Mouse (Mus musculus): ENCODE measurements around the gene Fam198a. TPM values are rescaled to one million over a fixed set of nuclear protein-coding genes. Genes with fewer than 3 reads are reported as not detected.

Gene Fam198a
- total and polyA plus RNA-seq, 3 experiments = 0.12 to 0.26 TPM; not detected in 1

DNA sequence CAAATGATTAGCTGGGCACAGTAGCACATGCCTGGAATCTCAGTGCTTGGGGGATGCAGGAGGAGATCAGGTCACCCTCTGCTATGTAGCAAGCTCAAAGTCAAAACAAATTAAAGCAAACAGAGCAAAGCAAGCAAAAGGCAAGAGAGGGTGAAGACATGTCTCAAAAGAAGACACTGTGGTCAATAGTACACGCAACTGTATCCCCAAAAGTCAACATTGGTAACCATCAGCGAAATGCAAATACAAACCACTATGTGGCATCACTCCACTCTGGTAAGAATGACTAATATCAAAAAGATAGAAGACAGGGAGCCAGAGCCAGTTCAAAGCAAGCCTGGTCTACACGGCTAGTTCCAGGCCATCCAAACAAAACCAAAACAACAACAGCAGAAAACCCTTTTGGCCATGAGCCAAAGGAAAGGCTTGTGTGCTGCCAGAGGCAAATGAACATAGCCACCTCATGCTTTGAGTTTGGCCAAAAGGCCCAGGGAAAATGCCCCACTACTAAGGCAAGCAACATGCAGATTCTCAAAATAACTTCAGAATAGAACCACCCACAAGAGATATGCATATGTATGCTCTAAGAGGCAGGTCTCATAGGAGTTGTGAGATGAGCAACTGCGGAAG lies 45.1 kb upstream of the Fam198a start:
- no peak for DNase-seq (ENCODE audit: low read depth, low spot score)
- TF ChIP-seq USF2 (IDR thresholded peaks at IDR 0.05; ENCODE audit: borderline replicate concordance in 1 of 2, insufficient read depth in 1 of 2, low read depth in 1 of 2, low read length in 2 of 2) (no peak), UBTF (IDR thresholded peaks at IDR 0.05; ENCODE audit: borderline replicate concordance, insufficient read depth, low read depth, low read length) (no peak), RCOR1 (IDR thresholded peaks at IDR 0.05; ENCODE audit: low read depth, low read length) (no peak), GABPA (IDR thresholded peaks at IDR 0.05; ENCODE audit: low read depth, low read length) (no peak), NELFE (IDR thresholded peaks at IDR 0.05; ENCODE audit: low read depth, low read length) (no peak), MAFK (IDR thresholded peaks at IDR 0.05; ENCODE audit: borderline replicate concordance, low read depth, low read length) (no peak), CHD2 (IDR thresholded peaks at IDR 0.05; ENCODE audit: low read length) (no peak), NRF1 (IDR thresholded peaks at IDR 0.05; ENCODE audit: insufficient read depth, low read depth, low read length, poor library complexity, severe bottlenecking) (no peak), MAZ (IDR thresholded peaks at IDR 0.05; ENCODE audit: low read depth, low read length) (no peak), ETS1 (IDR thresholded peaks at IDR 0.05; ENCODE audit: low read depth, low read length) (no peak), MAX (IDR thresholded peaks at IDR 0.05; ENCODE audit: low read length) (no peak), E2F4 (IDR thresholded peaks at IDR 0.05; ENCODE audit: borderline replicate concordance, low read depth, low read length) (no peak), TAL1 (IDR thresholded peaks at IDR 0.05; ENCODE audit: low read length) (no peak), CTCF (IDR thresholded peaks at IDR 0.05 in 2 of 3, conservative IDR thresholded peaks at IDR 0.05 in 1 of 3; ENCODE audit: control insufficient read depth in 1 of 3, insufficient read depth in 1 of 3, low read depth in 2 of 3, low read length in 3 of 3, poor library complexity in 1 of 3, severe bottlenecking in 1 of 3) (no peak), BHLHE40 (IDR thresholded peaks at IDR 0.05; ENCODE audit: borderline replicate concordance, low read depth, low read length) (no peak), MXI1 (IDR thresholded peaks at IDR 0.05; ENCODE audit: low read depth, low read length) (no peak), ELF1 (IDR thresholded peaks at IDR 0.05; ENCODE audit: low read depth, low read length) (no peak), MYB (IDR thresholded peaks at IDR 0.05; ENCODE audit: low read depth, low read length) (no peak)
- Histone ChIP-seq H3K4me1 (ENCODE audit: control insufficient read depth in 1 of 2, insufficient read depth in 2 of 2, low read length in 2 of 2) (no peaks in the 10 kb centered on the region), H3K9ac (ENCODE audit: control insufficient read depth, low read depth, low read length, poor library complexity, severe bottlenecking) (no peak overlapping the region), H3K9me3 (replicated peaks; ENCODE audit: insufficient read depth, low read length) (no peaks in the 10 kb centered on the region), H3K36me3 (ENCODE audit: control insufficient read depth in 1 of 2, insufficient read depth in 2 of 2, low read length in 2 of 2) (no peaks in the 10 kb centered on the region), H3K79me2 (ENCODE audit: control insufficient read depth, insufficient read depth, low read length, poor library complexity) (no peaks in the 10 kb centered on the region; the same call in 1 of the 2 replicates), H3K4me3 (ENCODE audit: control insufficient read depth in 1 of 2, insufficient read depth in 1 of 2, low read depth in 2 of 2, low read length in 2 of 2) (no peak overlapping the region), H3K27me3 (ENCODE audit: control insufficient read depth in 1 of 2, insufficient read depth in 2 of 2, low read length in 2 of 2) (peaks cover 0 to 2% of the 10 kb centered on the region in 2 experiments; a peak in 1 of 4 replicates), H3K27ac (ENCODE audit: control insufficient read depth, low read depth, low read length) (no peak overlapping the region)

- Histone ChIP-seq H3K4me1 (ENCODE audit: control insufficient read depth in 1 of 2, insufficient read depth in 2 of 2, low read length in 2 of 2) (no peaks in the 10 kb centered on the region), H3K9me3 (replicated peaks; ENCODE audit: insufficient read depth, low read length) (no peaks in the 10 kb centered on the region), H3K79me2 (ENCODE audit: control insufficient read depth, insufficient read depth, low read length, poor library complexity) (no peaks in the 10 kb centered on the region; the same call in 1 of the 2 replicates), H3K9ac (ENCODE audit: control insufficient read depth, low read depth, low read length, poor library complexity, severe bottlenecking) (no peak overlapping the region), H3K27me3 (ENCODE audit: control insufficient read depth in 1 of 2, insufficient read depth in 2 of 2, low read length in 2 of 2) (peaks cover 0 to 2% of the 10 kb centered on the region in 2 experiments; a peak in 1 of 4 replicates), H3K36me3 (ENCODE audit: control insufficient read depth in 1 of 2, insufficient read depth in 2 of 2, low read length in 2 of 2) (no peaks in the 10 kb centered on the region), H3K27ac (ENCODE audit: control insufficient read depth, low read depth, low read length) (no peak overlapping the region), H3K4me3 (ENCODE audit: control insufficient read depth in 1 of 2, insufficient read depth in 1 of 2, low read depth in 2 of 2, low read length in 2 of 2) (no peak overlapping the region)
- DNase-seq (ENCODE audit: low read depth, low spot score) = no peak
- TF ChIP-seq MYC (IDR thresholded peaks at IDR 0.05; ENCODE audit: low read depth, low read length) = no peak
- no peak for TF ChIP-seq GABPA (IDR thresholded peaks at IDR 0.05; ENCODE audit: low read depth, low read length)
- no peak for TF ChIP-seq POLR2A (IDR thresholded peaks at IDR 0.05; ENCODE audit: control insufficient read depth in 1 of 2, insufficient read depth in 1 of 2, low read depth in 1 of 2, low read length in 2 of 2, poor library complexity in 1 of 2)
- no peak for TF ChIP-seq NELFE (IDR thresholded peaks at IDR 0.05; ENCODE audit: low read depth, low read length)
- no peak for TF ChIP-seq POLR2AphosphoS2 (IDR thresholded peaks at IDR 0.05; ENCODE audit: low read length)
- no peak for TF ChIP-seq MAFK (IDR thresholded peaks at IDR 0.05; ENCODE audit: borderline replicate concordance, low read depth, low read length)
- TF ChIP-seq POLR2AphosphoS5 (IDR thresholded peaks at IDR 0.05; ENCODE audit: borderline replicate concordance, low read depth, low read length) = no peak
- no peak for TF ChIP-seq ZC3H11A (IDR thresholded peaks at IDR 0.05; ENCODE audit: low read depth, low read length)
These were observed 44.3 kb upstream of the Fam198a start for GRCm38 (mm10) chr9:121906456-121906855.

All from MEL (cell line).